Mouse (Mus musculus) ES-E14 (cell line): ENCODE data around the gene Me1. TPM values are rescaled to one million over a fixed set of nuclear protein-coding genes. Genes with fewer than 3 reads are reported as not detected.

Source experiments
- DNase-seq: peaks from one replicate; pipeline ENCODE4 v3.0.0-alpha.2; 2013; ENCODE audit warnings: low read depth, low spot score
- H3K27ac ChIP-seq: 2 replicates; pipeline ENCODE4 v1.5.1; 2012; ENCODE audit warnings: low read depth, mild to moderate bottlenecking, low read length, moderate library complexity, mixed read lengths; ENCODE audit not compliant: poor library complexity, insufficient read depth, severe bottlenecking
- H3K36me3 ChIP-seq: 2 replicates; pipeline ENCODE4 v1.6.1; 2012; ENCODE audit warnings: mild to moderate bottlenecking, low read length, moderate library complexity, mixed read lengths; ENCODE audit not compliant: control insufficient read depth, poor library complexity, insufficient read depth, severe bottlenecking
- H3K4me1 ChIP-seq, 2 experiments: fragments of 150-350 bp in 1 of 2; sonication (generic) in 1 of 2; 2 replicates each; pipeline ENCODE4 v1.6.1; 2012; ENCODE audit warnings: low read length in 2 of 2, mild to moderate bottlenecking in 1 of 2, mixed read lengths in 1 of 2; ENCODE audit not compliant: control insufficient read depth in 2 of 2, insufficient read depth in 2 of 2, poor library complexity in 1 of 2
- H3K4me3 ChIP-seq, 2 experiments: fragments of 150-350 bp in 1 of 2; sonication (generic) in 1 of 2; 2 replicates each; pipeline ENCODE4 v1.5.1; 2012; ENCODE audit warnings: low read length in 2 of 2, low read depth in 1 of 2, mild to moderate bottlenecking in 1 of 2, mixed read lengths in 1 of 2; ENCODE audit not compliant: insufficient read depth in 1 of 2, poor library complexity in 1 of 2, severe bottlenecking in 1 of 2
- H3K9ac ChIP-seq: 2 replicates; pipeline ENCODE4 v1.6.1; 2012; ENCODE audit warnings: low read depth, mild to moderate bottlenecking, low read length, mixed read lengths; ENCODE audit not compliant: poor library complexity, insufficient read depth, severe bottlenecking
- H3K9me3 ChIP-seq: fragments of 150-350 bp; sonication (generic); 2 replicates; pipeline ENCODE4 v1.6.1; 2012; ENCODE audit warnings: low read depth, mild to moderate bottlenecking, low read length; ENCODE audit not compliant: control insufficient read depth, insufficient read depth
- CHD2 ChIP-seq: IDR thresholded peaks from 2 replicates; pipeline ENCODE4 v1.6.1; 2014; ENCODE audit warnings: mild to moderate bottlenecking, low read depth, low read length, inconsistent platforms
- HCFC1 ChIP-seq: IDR thresholded peaks from 2 replicates; pipeline ENCODE4 v1.6.1; 2012; ENCODE audit warnings: low read length, inconsistent platforms, borderline replicate concordance; ENCODE audit not compliant: insufficient read depth
- MAFK ChIP-seq: IDR thresholded peaks from 2 replicates; pipeline ENCODE4 v1.6.1; 2014; ENCODE audit warnings: mild to moderate bottlenecking, low read depth, low read length, inconsistent platforms; ENCODE audit not compliant: insufficient read depth
- ZC3H11A ChIP-seq: IDR thresholded peaks from 2 replicates; pipeline ENCODE4 v1.6.1; 2012; ENCODE audit warnings: low read depth, mild to moderate bottlenecking, inconsistent platforms, low read length, borderline replicate concordance
- ZNF384 ChIP-seq: IDR thresholded peaks from 2 replicates; pipeline ENCODE4 v1.6.1; 2012; ENCODE audit warnings: low read depth, low read length, inconsistent platforms
- in situ Hi-C, 2 experiments: fragments of 600-800 bp; cut with MboI; formaldehyde crosslinking; loops; one replicate each; pipeline ENCODE4 v1.15.1; 2025; ENCODE audit warnings: low sequenced_read_pairs in 2 of 2, inconsistent platforms in 1 of 2; ENCODE audit not compliant: unreplicated experiment in 2 of 2
- total RNA-seq: library from RNA; depleted of rRNA; stranded (reverse); fragments of 300-350 nt; gene quantifications from 2 replicates; pipeline ENCODE4 v1.2.3, GENCODE M21; 2012; rRNA removed

Me1 gene
- total RNA-seq, 1 experiment: 13.4 TPM

DNA sequence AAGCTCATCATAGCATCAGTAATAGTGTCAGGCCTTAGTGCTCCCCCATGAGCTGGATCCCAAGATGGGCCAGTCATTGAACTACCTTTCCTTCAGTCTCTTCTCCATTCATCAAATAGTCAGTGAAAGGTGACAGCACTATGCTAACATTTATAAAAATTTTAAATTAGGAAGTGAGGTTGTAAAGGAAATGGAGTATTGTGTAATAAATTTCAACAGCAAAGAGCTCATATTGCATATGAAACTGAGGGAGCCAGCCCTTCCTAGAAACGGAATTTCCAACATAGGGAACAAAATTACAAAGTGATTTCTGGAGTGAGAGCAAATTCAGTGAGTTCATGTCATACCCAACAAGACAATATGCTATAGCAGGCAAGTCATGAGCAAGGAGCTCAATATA lies 151.2 kb downstream of the Me1 start:
- no peak for TF ChIP-seq CHD2
- TF ChIP-seq ZNF384: no peak
- TF ChIP-seq HCFC1: no peak
- no peak for TF ChIP-seq ZC3H11A
- TF ChIP-seq MAFK: no peak
- Histone ChIP-seq H3K9me3 (no peaks in the 10 kb centered on the region), H3K27ac (no peak overlapping the region), H3K9ac (no peak overlapping the region), H3K36me3 (no peaks in the 10 kb centered on the region; the same call in 1 of the 2 replicates), H3K4me3 (no peak overlapping the region), H3K4me1 (no peaks in the 10 kb centered on the region)
- DNase-seq: no peak
- in situ Hi-C loops: no loop called here

DNA sequence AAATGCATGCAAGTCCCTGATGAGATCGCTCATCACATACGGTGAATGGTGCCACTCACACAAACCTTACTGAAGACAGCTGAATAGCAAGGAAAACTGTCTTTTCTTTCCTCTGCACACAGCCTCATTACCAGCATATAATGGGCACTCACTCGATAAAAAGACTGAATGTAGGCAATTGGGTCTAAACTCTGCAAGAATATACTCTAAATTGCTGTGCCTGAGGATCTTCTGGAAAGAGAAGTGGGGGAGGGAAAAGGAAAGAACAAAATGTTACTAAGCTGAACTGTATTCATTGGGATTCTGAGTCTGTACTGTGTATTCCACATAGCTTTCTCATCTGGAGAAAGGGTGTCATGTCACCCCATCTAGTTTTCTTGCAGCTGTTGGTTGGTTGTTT lies 152.3 kb downstream of the Me1 start:
- no peaks in the 10 kb centered on the region; the same call in 1 of the 2 replicates for H3K36me3 ChIP-seq
- no peak for DNase-seq
- H3K9ac ChIP-seq: no peak overlapping the region
- no peak overlapping the region for H3K27ac ChIP-seq
- no peaks in the 10 kb centered on the region for H3K9me3 ChIP-seq
- H3K4me3 ChIP-seq: no peak overlapping the region
- no peaks in the 10 kb centered on the region for H3K4me1 ChIP-seq
- in situ Hi-C loops: no loop called here
- TF ChIP-seq ZNF384 (no peak), CHD2 (no peak), MAFK (no peak)

DNA sequence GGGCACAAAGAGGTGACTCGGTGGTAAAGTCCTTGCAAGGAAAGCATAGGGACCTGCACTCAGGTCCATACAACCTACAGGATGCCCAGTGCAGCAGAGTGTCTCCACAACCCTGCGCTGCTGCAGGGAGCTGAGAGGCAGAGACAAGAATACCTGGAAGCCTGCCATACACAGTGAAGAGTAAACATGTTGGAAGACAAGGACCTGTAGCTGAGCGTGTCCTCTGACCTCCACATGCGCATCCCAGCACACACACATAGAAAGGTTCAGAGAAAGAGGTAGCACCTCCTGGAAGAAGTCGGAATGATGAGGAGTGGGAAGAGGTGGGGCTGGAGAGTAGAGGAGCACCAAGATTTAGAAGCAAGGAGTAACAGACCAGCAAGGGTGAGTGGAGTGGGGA lies 161.7 kb downstream of the Me1 start:
- Histone ChIP-seq H3K4me3 (no peak overlapping the region), H3K27ac (no peak overlapping the region), H3K4me1 (no peaks in the 10 kb centered on the region), H3K9ac (no peak overlapping the region), H3K9me3 (no peaks in the 10 kb centered on the region), H3K36me3 (no peaks in the 10 kb centered on the region)
- TF ChIP-seq HCFC1: no peak
- no peak for TF ChIP-seq ZC3H11A
- no peak for TF ChIP-seq MAFK
- TF ChIP-seq ZNF384: no peak
- in situ Hi-C loops: no loop called here
- no peak for DNase-seq

Other genes starting within 250 kb of the Me1 start
- 2.2 and 5.7 TPM in 2 replicates for gene Ube2cbp, start 231.0 kb downstream of the Me1 start, total RNA-seq
- gene Dop1a, start 228.8 kb downstream of the Me1 start, total RNA-seq: 19.6 and 20.5 TPM in 2 replicates
- gene Pgm3, start 124.1 kb downstream of the Me1 start, total RNA-seq: 24.0 and 24.8 TPM in 2 replicates
- 5.4 and 6.4 TPM in 2 replicates for gene Rwdd2a, start 124.0 kb downstream of the Me1 start, total RNA-seq
- gene Prss35, start 47.7 kb upstream of the Me1 start, total RNA-seq: 6.0 and 9.4 TPM in 2 replicates
- 0.79 and 0.80 TPM in 2 replicates for gene Snap91, start 184.7 kb upstream of the Me1 start, total RNA-seq